Mouse (Mus musculus) midbrain, embryonic 12.5 days (tissue): ENCODE results near the gene Tti1. TPM values are rescaled to one million over a fixed set of nuclear protein-coding genes. Genes with fewer than 3 reads are reported as not detected.
"Not testable (repeated sequence)": the region's sequence is repeated elsewhere in the genome, so short reads cannot be mapped to it uniquely, and the experiment has no call there.

ENCODE experiments used
- ATAC-seq: fragments of 200-750 bp; cut with Nextera tagmentation; 2 replicates; pipeline ENCODE4 v1.8.0; 2017; ENCODE audit warnings: low read depth, moderate TSS enrichment, moderate library complexity; ENCODE audit not compliant: low FRiP score
- H3K27ac ChIP-seq: fragments of 300-500 bp; sonication (generic); replicated peaks from 2 replicates; pipeline ENCODE4 v1.5.1; 2016; ENCODE audit warnings: mild to moderate bottlenecking
- H3K27me3 ChIP-seq: fragments of 300-500 bp; sonication (generic); 2 replicates; pipeline ENCODE4 v1.6.1; 2016; ENCODE audit warnings: mild to moderate bottlenecking
- H3K36me3 ChIP-seq: fragments of 300-500 bp; sonication (generic); 2 replicates; pipeline ENCODE4 v1.6.1; 2016
- H3K4me1 ChIP-seq: fragments of 300-500 bp; sonication (generic); 2 replicates; pipeline ENCODE4 v1.6.1; 2016
- H3K4me2 ChIP-seq: fragments of 300-500 bp; sonication (generic); replicated peaks from 2 replicates; pipeline ENCODE4 v1.6.1; 2016; ENCODE audit warnings: mild to moderate bottlenecking, moderate library complexity
- H3K4me3 ChIP-seq: fragments of 300-500 bp; sonication (generic); 2 replicates; pipeline ENCODE4 v1.5.1; 2016; ENCODE audit warnings: mild to moderate bottlenecking
- H3K9ac ChIP-seq: fragments of 300-500 bp; sonication (generic); replicated peaks from 2 replicates; pipeline ENCODE4 v1.6.1; 2016; ENCODE audit warnings: mild to moderate bottlenecking, moderate library complexity
- H3K9me3 ChIP-seq: fragments of 300-500 bp; sonication (generic); 2 replicates; pipeline ENCODE4 v1.6.1; 2016; ENCODE audit warnings: mild to moderate bottlenecking
- WGBS: fragments of 180-500 bp; shearing (Covaris S2); methylation state at CpG from one replicate; pipeline ENCODE4 v1.1.7; 2016; 5-methylcytosine and 5-hydroxymethylcytosine counted together
- polyA plus RNA-seq: library from polyadenylated mRNA; unstranded; fragments of >200 nt; fragmentation: Nextera tagmentation; extraction: Ambion mirVana; gene quantifications from 2 replicates; pipeline ENCODE4 v1.2.1, GENCODE M21; 2016

Tti1 gene
- polyA plus RNA-seq, 1 experiment from 2014 or later, result 29.3 TPM

GRCm38 (mm10) chr2:158059666-158060105 lies 31.5 kb upstream of the Tti1 start:
- no peaks in the 10 kb centered on the region for H3K9me3 ChIP-seq
- no peak overlapping the region for H3K9ac ChIP-seq
- ATAC-seq, result no peak
- H3K4me1 ChIP-seq, result 0 out of 2 replicates have a peak, but pooled peaks cover 3% of the 10 kb centered on the region
- WGBS, result 76% methylated on average over 8 of the region's 8 CpGs
- peaks cover 79% of the 10 kb centered on the region for H3K36me3 ChIP-seq
- no peaks in the 10 kb centered on the region for H3K27me3 ChIP-seq
- no peak overlapping the region for H3K4me2 ChIP-seq
- H3K27ac ChIP-seq, result no peak overlapping the region
- H3K4me3 ChIP-seq, result no peak overlapping the region

DNA sequence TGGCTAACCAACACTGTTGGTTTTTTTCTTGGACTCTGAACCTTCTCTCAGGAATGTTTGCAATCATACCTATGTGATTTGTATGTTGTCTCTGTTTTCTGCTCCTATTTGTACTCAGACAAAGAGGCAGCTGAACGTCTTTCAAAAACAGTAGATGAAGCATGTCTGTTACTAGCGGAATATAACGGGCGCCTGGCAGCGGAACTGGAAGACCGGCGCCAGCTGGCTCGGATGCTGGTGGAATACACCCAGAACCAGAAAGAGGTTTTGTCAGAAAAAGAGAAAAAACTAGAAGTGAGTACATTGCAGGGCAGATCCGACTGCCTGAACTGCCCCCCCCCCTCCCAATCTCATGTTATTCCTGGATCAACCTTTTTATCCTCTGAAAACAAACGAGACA lies 30.3 kb upstream of the Tti1 start:
- Histone ChIP-seq H3K9me3 (no peaks in the 10 kb centered on the region), H3K27me3 (no peaks in the 10 kb centered on the region), H3K27ac (no peak overlapping the region), H3K4me2 (no peak overlapping the region), H3K36me3 (peaks cover 75% of the 10 kb centered on the region), H3K9ac (no peak overlapping the region), H3K4me1 (0 out of 2 replicates have a peak, but pooled peaks cover 3% of the 10 kb centered on the region), H3K4me3 (no peak overlapping the region)
- ATAC-seq, result no peak
- 92% methylated on average over 10 of the region's 10 CpGs for WGBS

DNA sequence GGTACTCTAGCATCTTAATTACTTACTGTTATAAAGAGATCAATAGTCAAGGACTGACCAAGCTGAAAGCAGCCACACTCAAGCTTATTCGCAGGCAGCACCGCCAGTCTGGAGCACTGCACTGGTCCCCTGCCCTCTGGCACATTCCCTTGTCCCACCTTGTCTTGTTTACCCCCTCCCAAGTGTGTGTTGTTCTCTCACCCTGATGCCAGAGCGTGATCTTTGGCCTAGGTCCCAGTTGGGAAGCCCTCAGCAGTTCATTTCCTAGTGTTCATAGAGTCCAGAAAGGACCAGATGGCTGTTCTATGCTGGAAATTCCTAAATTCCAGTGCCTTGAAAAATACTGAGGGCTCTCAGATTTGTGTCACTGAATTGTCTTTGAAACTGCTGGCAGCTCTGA lies 28.8 kb upstream of the Tti1 start:
- H3K4me3 ChIP-seq, result no peak overlapping the region
- no peak overlapping the region for H3K9ac ChIP-seq
- H3K4me2 ChIP-seq, result no peak overlapping the region
- WGBS, result 90% methylated on average over 3 of the region's 3 CpGs
- ATAC-seq, result no peak
- no peak overlapping the region for H3K27ac ChIP-seq
- peaks cover 77% of the 10 kb centered on the region for H3K36me3 ChIP-seq
- H3K9me3 ChIP-seq, result no peaks in the 10 kb centered on the region
- H3K27me3 ChIP-seq, result no peaks in the 10 kb centered on the region
- 0 out of 2 replicates have a peak, but pooled peaks cover 3% of the 10 kb centered on the region for H3K4me1 ChIP-seq

DNA sequence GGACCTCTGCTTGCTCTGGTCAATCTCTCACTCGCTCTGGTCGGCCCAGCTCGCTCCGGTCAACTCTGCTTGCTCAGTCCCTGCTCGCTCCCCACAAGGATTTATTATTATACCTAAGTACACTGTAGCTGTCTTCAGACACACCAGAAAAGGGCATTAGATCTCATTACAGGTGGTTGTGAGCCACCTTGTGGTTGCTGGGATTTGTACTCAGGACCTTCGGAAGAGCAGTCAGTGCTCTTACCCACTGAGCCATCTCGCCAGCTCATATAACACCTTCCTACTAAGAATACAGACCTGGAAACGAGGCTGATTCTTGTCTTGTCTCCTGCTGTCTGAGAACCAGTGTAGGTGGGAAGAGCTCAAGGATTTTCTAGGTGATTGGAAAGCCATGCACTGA lies 27.1 kb upstream of the Tti1 start:
- not testable (repeated sequence) for ATAC-seq, H3K4me3 ChIP-seq, H3K27me3 ChIP-seq, H3K9ac ChIP-seq, H3K9me3 ChIP-seq, H3K4me2 ChIP-seq, H3K27ac ChIP-seq, H3K4me1 ChIP-seq
- 94% methylated on average over 8 of the region's 8 CpGs for WGBS
- H3K36me3 ChIP-seq, result peaks cover 71% of the 10 kb centered on the region

DNA sequence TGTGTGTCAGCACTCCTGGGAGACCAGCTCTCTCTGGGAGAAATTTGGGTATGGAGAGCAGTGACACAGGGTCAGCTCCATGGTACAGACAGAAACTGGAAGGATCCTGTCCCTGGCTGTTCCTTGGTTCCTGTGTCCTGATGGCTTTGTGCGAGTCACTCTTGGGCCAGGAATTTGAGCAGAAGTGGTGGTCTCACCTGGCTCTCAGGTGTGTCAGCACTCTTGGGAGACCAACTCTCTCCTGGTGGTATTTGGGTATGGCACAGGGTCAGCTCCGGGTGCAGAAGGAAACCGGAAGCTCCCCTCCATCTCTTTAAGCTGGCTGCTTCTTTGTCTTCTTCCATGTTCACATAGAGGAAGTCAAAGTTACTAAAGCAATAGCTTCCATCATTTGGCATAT lies 26.4 kb upstream of the Tti1 start:
- H3K27me3 ChIP-seq, result no peaks in the 10 kb centered on the region
- no peak overlapping the region for H3K4me2 ChIP-seq
- peaks cover 69% of the 10 kb centered on the region for H3K36me3 ChIP-seq
- 0 out of 2 replicates have a peak, but pooled peaks cover 2% of the 10 kb centered on the region for H3K4me1 ChIP-seq
- H3K4me3 ChIP-seq, result no peak overlapping the region
- 91% methylated on average over 3 of the region's 3 CpGs for WGBS
- ATAC-seq, result no peak
- H3K27ac ChIP-seq, result no peak overlapping the region
- H3K9me3 ChIP-seq, result no peaks in the 10 kb centered on the region
- no peak overlapping the region for H3K9ac ChIP-seq

DNA sequence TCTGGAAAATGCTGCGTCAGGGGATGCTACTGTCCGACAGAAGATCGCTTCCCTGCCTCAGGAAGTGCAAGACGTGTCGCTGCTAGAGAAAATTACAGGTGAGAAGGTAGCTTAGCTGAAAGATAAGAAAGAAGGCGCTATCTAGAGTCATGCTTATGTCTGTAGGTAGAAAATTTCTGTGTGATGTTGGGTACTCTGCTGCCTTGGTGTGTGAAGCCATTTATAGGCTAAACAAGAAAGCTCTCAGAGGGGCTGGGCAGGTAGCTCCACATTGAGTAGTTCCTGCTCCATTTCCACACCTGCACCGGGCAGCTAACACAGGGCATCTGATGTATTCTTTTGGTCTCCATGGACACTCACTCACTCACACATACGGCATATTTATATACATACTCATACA lies 21.9 kb upstream of the Tti1 start:
- Histone ChIP-seq H3K27me3 (no peaks in the 10 kb centered on the region), H3K9me3 (no peaks in the 10 kb centered on the region), H3K4me3 (no peak overlapping the region), H3K9ac (no peak overlapping the region), H3K4me1 (no peaks in the 10 kb centered on the region), H3K4me2 (no peak overlapping the region), H3K36me3 (peaks cover 60% of the 10 kb centered on the region), H3K27ac (no peak overlapping the region)
- WGBS, result 96% methylated on average over 8 of the region's 8 CpGs
- ATAC-seq, result no peak

DNA sequence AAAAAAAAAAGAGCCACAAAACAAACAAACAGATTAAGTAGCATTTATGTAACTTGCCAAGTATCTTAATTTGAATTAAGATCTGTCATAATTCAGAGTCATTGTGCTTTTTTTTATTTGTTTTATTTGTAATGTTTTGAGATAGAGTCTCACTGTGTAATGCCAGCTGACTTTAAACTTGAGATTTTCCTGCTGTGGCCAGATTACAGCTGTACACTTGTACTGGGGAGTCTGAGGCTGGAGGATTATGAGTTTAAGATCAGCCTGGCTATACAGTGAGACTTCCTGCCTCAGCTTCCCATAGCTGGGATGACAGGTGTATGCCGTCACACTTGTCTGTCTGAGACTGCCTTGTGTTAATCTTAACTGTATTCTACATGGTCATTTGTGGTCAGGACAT lies 20.5 kb upstream of the Tti1 start:
- no peaks in the 10 kb centered on the region for H3K9me3 ChIP-seq
- no peaks in the 10 kb centered on the region for H3K27me3 ChIP-seq
- 84% methylated on average over 1 of the region's 1 CpGs for WGBS
- peaks cover 67% of the 10 kb centered on the region for H3K36me3 ChIP-seq
- no peak for ATAC-seq
- no peaks in the 10 kb centered on the region for H3K4me1 ChIP-seq
- H3K27ac ChIP-seq, result no peak overlapping the region
- no peak overlapping the region for H3K9ac ChIP-seq
- H3K4me3 ChIP-seq, result no peak overlapping the region
- no peak overlapping the region for H3K4me2 ChIP-seq

GRCm38 (mm10) chr2:158047903-158048302 lies 19.7 kb upstream of the Tti1 start:
- Histone ChIP-seq H3K4me3 (no peak overlapping the region), H3K9ac (no peak overlapping the region), H3K27me3 (no peaks in the 10 kb centered on the region), H3K36me3 (peaks cover 74% of the 10 kb centered on the region), H3K4me2 (no peak overlapping the region), H3K9me3 (no peaks in the 10 kb centered on the region), H3K4me1 (no peaks in the 10 kb centered on the region), H3K27ac (no peak overlapping the region)
- ATAC-seq, result no peak
- whole genome bisulfite sequencing, result 68% methylated on average over 3 of the region's 3 CpGs

DNA sequence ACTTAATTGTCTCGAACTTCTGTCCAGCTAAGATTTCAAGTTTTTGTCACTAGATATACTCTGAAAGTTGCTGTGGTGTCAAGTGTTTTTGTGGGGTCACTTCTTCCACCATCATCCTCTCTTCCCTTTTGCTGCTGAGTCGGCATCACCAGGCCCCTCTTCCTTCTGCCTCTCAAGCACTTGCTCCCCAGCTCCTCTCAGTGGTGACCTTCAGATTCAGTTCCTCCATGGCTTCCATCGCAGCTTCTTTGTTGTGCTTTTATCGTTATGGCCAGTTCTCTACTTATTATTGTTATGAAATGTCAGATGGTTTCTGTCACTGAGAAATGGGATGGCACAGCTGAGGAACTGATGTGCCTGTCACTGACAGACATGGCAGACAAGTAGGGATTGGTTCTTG lies 18.0 kb upstream of the Tti1 start:
- no peak overlapping the region for H3K9ac ChIP-seq
- no peak overlapping the region for H3K27ac ChIP-seq
- no peak overlapping the region for H3K4me2 ChIP-seq
- no peak overlapping the region for H3K4me3 ChIP-seq
- H3K36me3 ChIP-seq, result peaks cover 65% of the 10 kb centered on the region
- no peak for ATAC-seq
- no peaks in the 10 kb centered on the region for H3K4me1 ChIP-seq
- no peaks in the 10 kb centered on the region for H3K9me3 ChIP-seq
- WGBS, result 83% methylated on average over 4 of the region's 4 CpGs
- H3K27me3 ChIP-seq, result no peaks in the 10 kb centered on the region

GRCm38 (mm10) chr2:158043504-158043903 lies 15.3 kb upstream of the Tti1 start:
- Histone ChIP-seq H3K4me3 (no peak overlapping the region), H3K4me2 (no peak overlapping the region), H3K36me3 (peaks cover 63% of the 10 kb centered on the region), H3K9ac (no peak overlapping the region), H3K9me3 (no peaks in the 10 kb centered on the region), H3K27me3 (no peaks in the 10 kb centered on the region), H3K4me1 (no peaks in the 10 kb centered on the region), H3K27ac (no peak overlapping the region)
- WGBS, result 94% methylated on average over 8 of the region's 8 CpGs
- ATAC-seq, result no peak

DNA sequence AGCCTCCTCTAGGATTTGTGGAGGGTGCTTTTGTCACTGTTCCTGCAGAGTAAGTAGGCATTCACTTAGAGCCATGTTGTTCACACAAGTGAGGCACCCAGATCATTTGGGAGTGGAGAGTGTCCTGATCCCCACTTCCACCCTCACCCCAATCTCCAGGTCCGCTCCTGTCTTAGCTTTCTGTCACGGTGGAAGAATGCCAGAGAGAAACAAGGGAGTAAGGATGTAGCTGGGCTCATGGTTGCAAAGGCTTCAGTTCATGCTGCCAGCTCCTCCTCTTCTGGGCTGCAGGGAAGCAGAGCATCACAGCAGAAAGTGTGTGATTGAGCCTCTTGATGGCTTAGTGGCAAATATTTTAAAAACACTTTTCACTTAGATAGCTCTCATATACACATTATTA lies 12.2 kb upstream of the Tti1 start:
- Histone ChIP-seq H3K27ac (no peak overlapping the region), H3K4me3 (no peak overlapping the region), H3K36me3 (peaks cover 59% of the 10 kb centered on the region), H3K4me2 (no peak overlapping the region), H3K27me3 (no peaks in the 10 kb centered on the region), H3K9me3 (no peaks in the 10 kb centered on the region), H3K9ac (no peak overlapping the region), H3K4me1 (no peaks in the 10 kb centered on the region)
- WGBS, result 89% methylated on average over 2 of the region's 2 CpGs
- ATAC-seq, result no peak

DNA sequence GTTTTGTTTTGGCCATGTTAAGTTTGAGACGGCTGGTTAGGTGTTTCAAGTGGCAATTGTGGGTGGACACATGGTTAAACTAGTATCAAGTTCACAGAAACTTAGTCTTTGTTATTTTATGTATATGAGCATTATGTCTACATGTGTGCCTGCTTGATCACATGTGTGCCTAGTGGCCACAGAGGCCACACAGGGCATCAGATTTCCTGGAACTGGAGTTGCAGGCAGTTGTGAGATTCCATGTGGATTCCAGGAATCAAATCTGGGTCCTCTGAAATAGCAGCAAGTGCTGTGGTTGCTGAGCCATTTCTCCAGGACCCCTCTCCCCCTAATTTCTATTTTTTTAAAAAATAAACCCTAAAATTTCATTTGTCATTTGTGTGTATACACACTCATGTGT lies 11.4 kb upstream of the Tti1 start:
- peaks cover 51% of the 10 kb centered on the region for H3K36me3 ChIP-seq
- H3K27ac ChIP-seq, result no peak overlapping the region
- ATAC-seq, result no peak
- H3K4me1 ChIP-seq, result no peaks in the 10 kb centered on the region
- WGBS, result 85% methylated on average over 1 of the region's 1 CpGs
- no peak overlapping the region for H3K9ac ChIP-seq
- H3K4me2 ChIP-seq, result no peak overlapping the region
- no peaks in the 10 kb centered on the region for H3K27me3 ChIP-seq
- H3K9me3 ChIP-seq, result no peaks in the 10 kb centered on the region
- H3K4me3 ChIP-seq, result no peak overlapping the region

- Histone ChIP-seq H3K4me2 (no peak overlapping the region), H3K36me3 (peaks cover 37% of the 10 kb centered on the region), H3K27ac (no peak overlapping the region), H3K9me3 (no peaks in the 10 kb centered on the region), H3K4me3 (no peak overlapping the region), H3K27me3 (no peaks in the 10 kb centered on the region), H3K9ac (no peak overlapping the region), H3K4me1 (no peaks in the 10 kb centered on the region)
- 100% methylated on average over 1 of the region's 1 CpGs for WGBS
- no peak for ATAC-seq
Observed at GRCm38 (mm10) chr2:158037571-158037970, 9.3 kb upstream of the Tti1 start.
